Mouse (Mus musculus) subcutaneous adipose tissue, adult 2 months (tissue): ENCODE data around the gene Pitpnc1. TPM values are rescaled to one million over a fixed set of nuclear protein-coding genes. Genes with fewer than 3 reads are reported as not detected.

Experiments
- polyA plus RNA-seq: library from polyadenylated mRNA; depleted of rRNA; stranded (reverse); fragments of >200 nt; gene quantifications from 2 replicates; pipeline ENCODE4 v1.2.3, GENCODE M21; 2012; ENCODE audit warnings: low replicate concordance; rRNA removed

Pitpnc1 gene
- polyA plus RNA-seq = 6.0 and 6.3 TPM in 2 replicates

GRCm38 (mm10) chr11:107470521-107471041 is at the start of gene Pitpnc1:
Pitpnc1 (minus strand) TSS chr11:107470699.

GRCm38 (mm10) chr11:107479053-107479861 is 8.8 kb upstream of the Pitpnc1 start, which contains the start of gene Psmd12:
Psmd12 (plus strand) TSS chr11:107479484.

GRCm38 (mm10) chr11:107188565-107189552 is 281.6 kb downstream of the Pitpnc1 start, which contains the start of gene Nol11:
Nol11 (minus strand) TSS chr11:107189381.

Other genes starting within 250 kb of the Pitpnc1 start
- 19.0 and 21.7 TPM in 2 replicates for gene Psmd12, start 8.8 kb upstream of the Pitpnc1 start, polyA plus RNA-seq
- gene Helz, start 77.2 kb upstream of the Pitpnc1 start, polyA plus RNA-seq = 11.9 and 16.6 TPM in 2 replicates
- 0.36 TPM in 1 of 2 replicates, not detected in the other for gene Cacng1, start 245.8 kb upstream of the Pitpnc1 start, polyA plus RNA-seq